Mouse (Mus musculus): ENCODE measurements around the gene Foxb1. TPM values are rescaled to one million over a fixed set of nuclear protein-coding genes. Genes with fewer than 3 reads are reported as not detected.

The Foxb1 gene
- polyA plus RNA-seq, 1 experiment from 2014 or later = not detected

DNA sequence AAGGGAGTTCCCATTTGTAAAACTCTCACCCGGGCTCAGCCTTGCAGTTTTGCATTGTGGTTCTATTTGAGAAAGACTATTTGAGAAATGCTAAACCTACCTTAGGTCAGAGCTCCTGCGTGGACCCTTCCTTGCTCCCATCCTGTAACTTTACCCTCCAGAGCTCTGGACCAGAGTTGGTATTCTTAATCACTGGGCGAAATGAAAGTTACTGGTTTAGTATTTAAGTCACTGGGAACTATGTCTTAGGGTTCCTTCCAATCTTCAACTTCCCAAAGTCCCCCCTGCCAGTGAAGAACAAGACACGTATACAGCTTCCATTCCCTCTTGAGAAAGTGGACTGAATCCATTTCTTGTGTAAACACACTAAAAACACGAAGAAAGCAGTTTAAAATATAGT lies 5.6 kb downstream of the Foxb1 start:
- H3K27ac ChIP-seq = no peak overlapping the region

DNA sequence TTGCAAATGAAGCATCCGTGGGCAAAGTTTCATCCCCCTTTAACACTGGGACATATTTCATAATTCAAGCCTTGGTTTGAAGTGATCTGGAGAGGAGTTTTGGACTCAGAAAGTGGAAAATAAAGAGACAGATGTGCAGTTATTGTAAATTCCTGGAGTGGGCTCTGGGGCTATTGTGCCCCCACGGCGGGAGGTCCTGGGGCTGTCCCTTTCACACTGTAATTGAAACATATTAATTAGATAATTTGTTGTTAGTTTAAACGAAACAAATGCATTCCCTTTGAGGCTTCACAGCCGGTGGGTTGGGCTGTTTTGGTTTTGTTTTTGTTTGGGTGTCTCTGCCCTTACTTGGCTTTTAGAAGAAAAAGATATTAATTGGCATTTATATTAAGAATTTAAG lies 6.0 kb downstream of the Foxb1 start:
- Histone ChIP-seq H3K27me3 (peaks cover 83% of the 10 kb centered on the region), H3K27ac (no peak overlapping the region), H3K4me2 (no peak overlapping the region), H3K9me3 (replicated peaks) (no peaks in the 10 kb centered on the region), H3K4me3 (no peak overlapping the region), H3K9ac (no peak overlapping the region), H3K36me3 (no peaks in the 10 kb centered on the region), H3K4me1 (replicated peaks) (peaks cover 13% of the 10 kb centered on the region)
- ATAC-seq (replicated peaks; ENCODE audit: insufficient number of reproducible peaks, insufficient read depth, low FRiP score, low read depth) = no peak
- 10% methylated on average over 5 of the region's 5 CpGs for WGBS

More for the DNA sequence above, 5.6 kb downstream of the Foxb1 start:
- Histone ChIP-seq H3K9ac (no peak overlapping the region), H3K36me3 (no peaks in the 10 kb centered on the region), H3K27me3 (peaks cover 86% of the 10 kb centered on the region), H3K9me3 (replicated peaks) (no peaks in the 10 kb centered on the region), H3K4me3 (no peak overlapping the region), H3K4me1 (replicated peaks) (peaks cover 15% of the 10 kb centered on the region), H3K4me2 (no peak overlapping the region)
- 10% methylated on average over 5 of the region's 5 CpGs for WGBS
- ATAC-seq (replicated peaks; ENCODE audit: insufficient number of reproducible peaks, insufficient read depth, low FRiP score, low read depth) = no peak

DNA sequence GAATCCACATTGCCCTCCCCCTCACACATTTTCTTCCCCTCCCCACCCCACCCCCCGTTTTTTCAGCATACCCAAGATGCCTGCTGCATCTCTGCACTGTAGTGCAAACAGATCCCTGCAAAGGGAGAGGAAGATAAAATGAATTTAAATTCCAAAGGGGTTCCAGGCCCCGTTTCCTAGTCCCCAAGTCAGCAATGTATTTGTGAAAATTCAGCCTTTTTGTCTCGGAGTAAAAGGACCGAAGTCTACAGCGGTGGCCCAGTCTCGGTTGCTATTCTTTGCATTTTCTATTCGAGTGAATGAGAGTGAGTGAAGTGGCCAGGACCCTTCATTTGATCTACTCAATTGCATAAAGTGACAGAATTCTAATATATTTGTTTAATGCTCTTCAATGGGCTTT lies 6.4 kb downstream of the Foxb1 start:
- no peak for ATAC-seq (replicated peaks; ENCODE audit: insufficient number of reproducible peaks, insufficient read depth, low FRiP score, low read depth)
- H3K4me3 ChIP-seq = no peak overlapping the region

DNA sequence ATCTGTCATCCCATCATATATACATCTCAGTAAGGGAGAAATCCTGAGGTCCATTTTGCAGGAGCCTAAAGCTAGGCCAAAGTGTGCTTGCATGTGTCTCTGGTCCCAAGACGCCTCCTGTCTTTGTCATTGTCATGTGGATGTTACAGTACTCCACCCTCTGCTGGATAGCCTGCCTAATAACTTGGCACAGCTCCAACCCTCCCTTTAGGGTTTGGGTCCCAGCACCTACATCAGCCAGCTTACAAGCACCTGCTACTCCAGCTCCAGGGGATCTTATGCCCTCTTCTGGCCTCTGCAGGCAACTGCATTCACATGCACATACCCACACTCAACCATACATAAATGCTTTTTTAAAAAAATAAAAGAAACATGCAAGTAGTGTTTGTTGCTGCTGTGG lies 12.8 kb downstream of the Foxb1 start:
- no peak overlapping the region for H3K27ac ChIP-seq
- 86% methylated on average over 1 of the region's 1 CpGs for WGBS
- no peaks in the 10 kb centered on the region for H3K9me3 ChIP-seq (replicated peaks)
- no peaks in the 10 kb centered on the region for H3K36me3 ChIP-seq
- peaks cover 25% of the 10 kb centered on the region for H3K27me3 ChIP-seq
- H3K9ac ChIP-seq = no peak overlapping the region
- no peak overlapping the region for H3K4me2 ChIP-seq
- no peak overlapping the region for H3K4me3 ChIP-seq
- H3K4me1 ChIP-seq (replicated peaks) = no peaks in the 10 kb centered on the region
- ATAC-seq (replicated peaks; ENCODE audit: insufficient number of reproducible peaks, insufficient read depth, low FRiP score, low read depth) = no peak

More for the DNA sequence above, 6.4 kb downstream of the Foxb1 start:
- Histone ChIP-seq H3K9ac (no peak overlapping the region), H3K4me1 (replicated peaks) (peaks cover 9% of the 10 kb centered on the region), H3K36me3 (no peaks in the 10 kb centered on the region), H3K9me3 (replicated peaks) (no peaks in the 10 kb centered on the region), H3K27me3 (peaks cover 83% of the 10 kb centered on the region), H3K4me2 (no peak overlapping the region), H3K27ac (no peak overlapping the region)
- 9% methylated on average over 7 of the region's 7 CpGs for WGBS

DNA sequence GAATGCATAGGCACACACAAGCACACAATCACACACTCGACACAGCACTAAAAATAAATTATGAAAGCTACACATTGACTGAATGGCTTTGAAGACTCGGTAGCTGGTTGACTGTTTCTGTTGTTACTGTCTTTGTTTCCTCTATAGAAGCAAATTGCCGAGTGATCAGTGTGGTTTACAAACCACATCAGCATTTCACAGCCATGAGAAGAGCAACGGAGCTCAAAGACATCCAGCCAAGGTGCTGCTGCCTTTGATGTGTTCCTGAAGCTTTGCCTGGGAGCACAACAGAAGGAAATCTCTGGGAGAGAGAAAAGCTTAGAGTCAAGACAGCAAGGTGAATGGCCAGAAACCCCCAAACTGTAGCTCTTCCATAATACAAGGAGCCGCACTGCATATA lies 32.0 kb downstream of the Foxb1 start:
- H3K27ac ChIP-seq = no peak overlapping the region
- H3K4me3 ChIP-seq = no peak overlapping the region
- H3K36me3 ChIP-seq = no peaks in the 10 kb centered on the region
- WGBS = 51% methylated on average over 5 of the region's 5 CpGs
- no peak for ATAC-seq (replicated peaks; ENCODE audit: insufficient number of reproducible peaks, insufficient read depth, low FRiP score, low read depth)
- H3K9ac ChIP-seq = no peak overlapping the region
- H3K9me3 ChIP-seq (replicated peaks) = no peaks in the 10 kb centered on the region
- H3K4me2 ChIP-seq = no peak overlapping the region
- H3K4me1 ChIP-seq (replicated peaks) = no peaks in the 10 kb centered on the region
- no peaks in the 10 kb centered on the region for H3K27me3 ChIP-seq

DNA sequence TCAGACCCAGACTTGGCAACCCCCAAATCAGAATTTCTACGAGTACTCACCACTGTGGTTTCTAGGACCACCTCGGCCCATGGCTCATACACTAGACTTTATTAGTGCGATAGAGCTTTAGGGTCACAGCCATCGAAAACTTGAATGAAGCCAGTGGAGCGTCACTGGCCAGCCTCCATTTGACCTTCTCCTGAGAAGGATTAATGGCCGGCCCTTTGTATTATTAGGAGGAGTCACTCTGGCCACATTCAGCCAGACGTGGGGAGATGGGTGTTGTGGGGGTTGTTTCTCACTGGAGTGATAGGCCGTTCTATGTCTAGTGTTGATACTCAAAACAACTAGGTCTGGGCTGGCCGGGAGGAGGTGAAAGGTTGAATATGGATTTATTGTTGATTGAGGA lies 42.3 kb downstream of the Foxb1 start:
- Histone ChIP-seq H3K4me2 (no peak overlapping the region), H3K27me3 (no peaks in the 10 kb centered on the region), H3K27ac (no peak overlapping the region), H3K9me3 (replicated peaks) (no peaks in the 10 kb centered on the region), H3K9ac (no peak overlapping the region), H3K4me3 (no peak overlapping the region), H3K4me1 (replicated peaks) (peaks cover 13% of the 10 kb centered on the region), H3K36me3 (no peaks in the 10 kb centered on the region)
- ATAC-seq (replicated peaks; ENCODE audit: insufficient number of reproducible peaks, insufficient read depth, low FRiP score, low read depth) = no peak
- WGBS = 87% methylated on average over 9 of the region's 9 CpGs

DNA sequence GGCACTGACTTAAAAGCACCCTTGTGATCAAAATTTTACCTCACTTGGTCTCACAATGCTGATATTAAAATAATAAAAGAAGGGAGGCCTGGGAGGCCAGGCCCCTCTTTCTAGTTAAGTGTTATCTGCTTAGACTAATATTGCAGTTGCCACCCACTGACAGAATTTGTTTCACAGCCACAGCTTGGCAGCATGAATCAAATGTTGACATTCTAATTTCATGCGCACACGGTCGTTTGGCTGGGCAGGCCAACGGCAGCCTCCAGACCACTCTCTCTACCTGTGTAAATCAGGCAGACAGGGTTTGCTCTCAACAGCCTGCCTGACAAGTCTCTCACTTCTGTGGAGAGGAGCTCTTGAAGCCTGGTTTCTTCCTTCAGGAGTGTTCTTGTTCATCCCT lies 44.4 kb downstream of the Foxb1 start:
- Histone ChIP-seq H3K9me3 (replicated peaks) (no peaks in the 10 kb centered on the region), H3K4me2 (no peak overlapping the region), H3K4me1 (replicated peaks) (peaks cover 16% of the 10 kb centered on the region), H3K27me3 (no peaks in the 10 kb centered on the region), H3K36me3 (no peaks in the 10 kb centered on the region), H3K27ac (no peak overlapping the region), H3K9ac (no peak overlapping the region), H3K4me3 (no peak overlapping the region)
- no peak for ATAC-seq (replicated peaks; ENCODE audit: insufficient number of reproducible peaks, insufficient read depth, low FRiP score, low read depth)
- 32% methylated on average over 4 of the region's 4 CpGs for WGBS

DNA sequence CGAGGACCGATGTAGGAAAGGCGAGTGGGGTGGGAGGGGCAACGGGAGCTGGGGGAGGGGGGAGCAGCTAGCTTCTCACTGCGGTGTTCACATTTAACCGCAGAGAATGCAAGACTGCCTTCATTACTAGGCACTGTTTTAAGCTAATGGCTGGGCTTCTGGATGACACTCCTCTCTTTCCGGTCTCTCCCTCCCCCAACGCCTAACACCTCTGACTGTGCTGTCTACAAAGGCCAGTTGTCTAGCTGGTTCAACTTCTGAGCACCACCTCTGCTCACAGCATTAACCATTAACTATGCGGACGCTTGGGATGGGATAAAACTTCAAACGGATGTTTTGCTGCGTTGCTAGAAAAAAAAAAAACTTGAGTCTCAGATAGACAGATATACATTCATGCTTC lies 45.3 kb downstream of the Foxb1 start:
- Histone ChIP-seq H3K36me3 (no peaks in the 10 kb centered on the region), H3K4me1 (replicated peaks) (peaks cover 16% of the 10 kb centered on the region), H3K27me3 (no peaks in the 10 kb centered on the region), H3K9me3 (replicated peaks) (no peaks in the 10 kb centered on the region), H3K4me3 (no peak overlapping the region), H3K27ac (no peak overlapping the region), H3K4me2 (no peak overlapping the region), H3K9ac (no peak overlapping the region)
- ATAC-seq (replicated peaks; ENCODE audit: insufficient number of reproducible peaks, insufficient read depth, low FRiP score, low read depth) = no peak
- WGBS = 23% methylated on average over 12 of the region's 12 CpGs

DNA sequence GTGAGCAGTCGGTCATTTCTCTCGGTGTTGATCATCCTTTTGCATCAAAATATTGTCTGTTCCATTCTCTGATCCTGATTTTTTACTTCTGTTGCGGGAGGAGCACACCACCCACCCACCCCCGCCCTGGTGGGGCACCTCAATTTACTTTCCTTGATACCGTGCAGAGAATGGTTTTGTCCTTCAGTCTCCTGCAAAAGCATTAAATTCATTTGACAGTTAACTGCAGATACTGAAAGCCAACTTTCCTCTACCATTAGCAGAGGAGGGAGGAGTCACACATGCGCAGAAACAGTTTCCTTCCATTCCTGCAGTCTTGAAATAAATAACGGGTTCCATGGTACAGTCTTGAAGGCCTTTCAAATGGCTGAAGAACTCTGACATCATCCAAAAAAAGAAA lies 46.4 kb downstream of the Foxb1 start:
- Histone ChIP-seq H3K27me3 (no peaks in the 10 kb centered on the region), H3K9ac (no peak overlapping the region), H3K4me3 (no peak overlapping the region), H3K4me1 (replicated peaks) (peaks cover 16% of the 10 kb centered on the region), H3K27ac (no peak overlapping the region), H3K4me2 (no peak overlapping the region), H3K36me3 (no peaks in the 10 kb centered on the region), H3K9me3 (replicated peaks) (no peaks in the 10 kb centered on the region)
- ATAC-seq (replicated peaks; ENCODE audit: insufficient number of reproducible peaks, insufficient read depth, low FRiP score, low read depth) = no peak
- WGBS = 65% methylated on average over 7 of the region's 7 CpGs

DNA sequence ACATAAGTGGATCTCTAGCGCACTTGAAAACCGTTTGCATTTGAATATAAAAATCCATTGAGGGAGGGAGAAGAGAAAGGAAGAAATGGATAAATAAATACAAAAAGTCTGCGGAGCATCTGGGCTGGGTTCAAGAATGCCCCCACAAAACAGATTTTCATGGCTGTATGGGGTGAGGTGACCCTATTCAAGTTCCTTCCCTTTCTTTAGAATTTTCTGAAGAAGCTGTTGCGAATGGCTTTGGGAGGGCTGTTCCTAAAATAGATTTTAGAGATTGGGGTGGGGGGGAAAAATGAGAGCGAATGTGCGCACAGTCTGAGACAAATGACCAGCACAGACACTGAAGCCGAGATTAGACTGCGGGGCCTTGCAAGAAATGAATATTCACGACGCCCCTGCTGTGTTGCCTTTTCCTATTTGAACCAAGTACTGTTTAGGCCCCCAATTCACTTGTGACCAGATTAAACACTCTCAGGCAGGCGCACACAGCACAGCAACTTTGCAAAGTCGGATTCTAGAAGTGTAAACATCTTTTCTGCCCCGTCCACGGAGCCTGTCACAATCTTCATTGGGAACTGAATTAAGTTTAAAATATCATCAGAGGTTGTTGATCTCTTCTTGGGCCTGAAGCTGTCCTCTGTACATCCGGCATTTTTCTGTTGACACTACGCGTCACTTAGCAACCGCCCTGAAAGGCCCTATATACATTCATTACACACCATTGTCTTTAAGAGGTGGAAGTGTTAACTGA lies 47.0 kb downstream of the Foxb1 start:
- Histone ChIP-seq H3K36me3 (no peaks in the 10 kb centered on the region), H3K27me3 (no peaks in the 10 kb centered on the region), H3K9me3 (replicated peaks) (no peaks in the 10 kb centered on the region), H3K9ac (no peak overlapping the region), H3K4me3 (no peak overlapping the region), H3K4me2 (no peak overlapping the region), H3K27ac (no peak overlapping the region), H3K4me1 (replicated peaks) (peaks cover 16% of the 10 kb centered on the region)
- 47% methylated on average over 18 of the region's 18 CpGs for WGBS
- no peak for ATAC-seq (replicated peaks; ENCODE audit: insufficient number of reproducible peaks, insufficient read depth, low FRiP score, low read depth)

DNA sequence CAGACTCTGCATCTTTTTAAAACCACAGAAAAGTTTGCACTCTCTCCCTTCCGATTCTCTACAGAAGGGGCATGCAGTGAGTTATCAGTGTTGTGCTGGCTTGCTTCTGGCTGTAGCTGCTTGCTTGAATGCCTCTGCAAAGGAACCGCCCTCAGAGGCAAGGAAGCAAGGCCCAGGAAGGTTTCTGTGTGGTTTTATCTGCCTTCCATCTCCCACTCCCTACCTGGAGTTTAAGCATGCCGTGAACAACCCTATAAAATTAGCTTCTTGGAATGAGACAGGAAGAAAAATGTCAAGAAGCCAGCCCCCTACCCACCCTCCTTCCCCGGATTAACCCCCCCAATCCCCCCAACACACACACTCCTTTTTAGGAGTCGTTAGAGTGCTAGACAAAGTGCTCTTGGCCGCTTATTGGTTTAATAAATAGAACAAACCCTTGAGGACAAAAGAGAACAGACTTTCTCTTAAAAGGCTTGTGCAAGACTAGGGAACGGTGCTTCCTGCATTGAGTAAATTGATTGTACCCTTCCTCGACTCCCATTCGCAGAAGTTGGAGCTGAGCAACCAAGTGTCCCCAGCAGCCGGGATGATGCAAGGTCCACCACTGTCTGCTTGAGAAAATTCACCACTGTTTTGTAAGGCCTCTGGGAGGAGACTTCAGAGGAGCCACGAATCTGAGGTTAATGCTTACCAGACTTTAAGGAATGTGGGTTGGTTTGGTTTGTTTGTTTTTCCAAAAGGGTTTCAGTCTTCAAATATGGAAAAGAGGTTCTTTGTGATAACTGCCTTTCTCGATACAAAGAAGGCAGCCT lies 47.8 kb downstream of the Foxb1 start:
- Histone ChIP-seq H3K4me3 (no peak overlapping the region), H3K9ac (no peak overlapping the region), H3K4me2 (no peak overlapping the region), H3K36me3 (no peaks in the 10 kb centered on the region), H3K27me3 (no peaks in the 10 kb centered on the region), H3K27ac (no peak overlapping the region), H3K4me1 (replicated peaks) (peaks cover 12% of the 10 kb centered on the region), H3K9me3 (replicated peaks) (no peaks in the 10 kb centered on the region)
- ATAC-seq (replicated peaks; ENCODE audit: insufficient number of reproducible peaks, insufficient read depth, low FRiP score, low read depth) = no peak
- WGBS = 43% methylated on average over 12 of the region's 12 CpGs

Data from heart, embryonic 15.5 days (tissue).